Mouse (Mus musculus) adrenal gland, postnatal 4 days (tissue): ENCODE results near the gene Cep250. TPM values are rescaled to one million over a fixed set of nuclear protein-coding genes. Genes with fewer than 3 reads are reported as not detected.
"Not testable (repeated sequence)": the region's sequence is repeated elsewhere in the genome, so short reads cannot be mapped to it uniquely, and the experiment has no call there.

Experiments
- DNase-seq, 2 experiments: peaks; one replicate each; pipeline ENCODE4 v3.0.0; 2021 to 2022; ENCODE audit warnings: low spot score in 2 of 2, mixed read lengths in 2 of 2
- long read RNA-seq, 2 experiments: library from polyadenylated mRNA; stranded (forward); transcript quantifications; one replicate each; pipeline ENCODE4 v2.0.0; 2021
- total RNA-seq, 2 experiments: library from RNA; stranded (reverse); gene quantifications; 2 replicates each; pipeline ENCODE4 v1.2.3; 2021

Gene Cep250
- 10 to 100 TPM; 26.8 to 29.9 TPM for total RNA-seq
- long read RNA-seq, experiment 1, partial matches to known transcripts, result 4 of 4 reads
- long read RNA-seq, experiment 1, other reads (novel, unspliced or antisense), result 0 of 4 reads
- long read RNA-seq, experiment 2, full-length matches to known transcripts, result 1 of 18 reads
- long read RNA-seq, experiment 2, partial matches to known transcripts, result 6 of 18 reads
- long read RNA-seq, experiment 2, other reads (novel, unspliced or antisense), result 11 of 18 reads

DNA sequence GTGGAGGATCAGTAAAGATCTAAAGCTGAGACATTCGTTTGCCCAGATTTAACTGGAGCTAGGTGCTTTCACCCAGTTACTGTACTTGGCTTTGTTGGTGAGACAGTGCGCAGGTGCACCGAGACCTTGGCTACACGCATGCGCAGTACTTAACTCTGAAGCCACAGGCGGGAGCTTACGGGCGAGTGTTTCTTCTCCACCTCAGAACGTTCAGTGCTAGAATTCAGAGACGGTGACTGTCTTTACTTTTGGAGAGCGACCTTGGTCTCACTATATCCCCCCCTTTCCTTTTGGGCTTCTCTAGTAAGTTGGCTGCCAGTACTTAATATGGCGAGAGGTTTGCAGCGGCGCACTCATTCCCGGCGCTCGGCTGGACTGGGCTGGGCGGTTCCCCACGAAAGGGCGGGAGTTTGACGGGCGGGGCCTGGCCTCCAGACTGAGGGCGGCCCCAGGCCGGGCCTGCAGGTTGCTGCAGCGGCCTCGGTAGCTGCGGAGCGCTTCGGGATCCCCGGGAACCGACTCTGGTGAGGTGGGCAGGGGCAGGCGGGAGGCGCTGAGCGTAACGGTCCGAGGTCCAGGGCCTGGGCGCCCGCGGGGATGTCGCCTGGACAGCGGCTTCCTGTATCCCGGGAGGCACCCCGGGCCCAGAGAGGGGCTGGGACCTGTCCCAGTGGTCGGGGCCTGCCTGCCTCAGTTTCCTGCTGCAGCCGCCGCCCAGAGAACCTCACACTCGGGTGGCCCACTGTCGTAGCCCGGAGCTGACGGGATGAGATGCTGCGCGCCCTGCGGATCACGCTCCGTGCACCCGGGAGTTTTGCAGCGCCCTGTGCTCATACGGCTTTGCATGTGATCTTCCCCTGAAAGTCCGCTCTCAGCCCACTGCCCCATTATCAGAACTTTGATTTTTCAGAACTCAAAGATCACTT is at the start of gene Cep250:
TSS of gene Cep250 (plus strand) at position 325 of the 926 bp plus-strand sequence.
- peak; percentile 80 to 84 for DNase-seq

DNA sequence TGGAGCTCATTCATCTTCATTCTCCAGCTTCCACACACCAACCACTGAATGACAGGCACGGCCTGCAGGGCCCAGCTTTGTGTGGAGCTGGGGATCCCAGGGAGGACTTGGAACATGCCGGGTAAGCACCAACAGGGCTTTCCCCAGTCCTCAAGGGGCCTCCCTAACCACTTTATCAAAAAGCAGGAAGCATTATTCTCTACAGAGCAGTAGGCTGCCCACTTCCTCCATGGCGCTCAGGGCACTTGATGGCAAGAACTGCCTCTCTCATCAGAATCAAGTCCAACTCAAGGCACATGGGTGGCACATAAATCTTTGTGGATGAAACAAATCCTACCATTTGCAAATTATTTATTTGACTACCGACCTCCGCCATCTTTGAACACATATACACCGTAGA is 41.6 kb upstream of the Cep250 start:
- no peak for DNase-seq

DNA sequence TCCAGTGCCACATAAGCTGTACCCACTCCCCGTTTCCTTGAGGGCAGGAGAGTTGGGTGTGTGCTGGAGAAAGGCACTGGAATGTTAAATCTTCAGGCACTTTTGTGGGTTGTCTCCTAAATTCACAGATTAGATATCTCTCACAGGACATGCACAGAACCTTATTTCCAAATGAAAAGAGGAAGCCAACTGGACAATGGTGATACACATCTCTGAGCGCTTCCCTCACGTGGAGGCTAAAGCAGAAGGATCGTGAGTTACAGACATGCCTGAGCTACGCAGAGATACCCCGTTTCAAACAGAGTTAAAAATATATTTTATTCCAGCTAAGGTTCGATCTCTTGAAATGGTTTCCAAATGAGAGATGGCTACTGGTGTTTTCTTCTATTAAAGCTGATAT is 33.1 kb upstream of the Cep250 start:
- no peak for DNase-seq

DNA sequence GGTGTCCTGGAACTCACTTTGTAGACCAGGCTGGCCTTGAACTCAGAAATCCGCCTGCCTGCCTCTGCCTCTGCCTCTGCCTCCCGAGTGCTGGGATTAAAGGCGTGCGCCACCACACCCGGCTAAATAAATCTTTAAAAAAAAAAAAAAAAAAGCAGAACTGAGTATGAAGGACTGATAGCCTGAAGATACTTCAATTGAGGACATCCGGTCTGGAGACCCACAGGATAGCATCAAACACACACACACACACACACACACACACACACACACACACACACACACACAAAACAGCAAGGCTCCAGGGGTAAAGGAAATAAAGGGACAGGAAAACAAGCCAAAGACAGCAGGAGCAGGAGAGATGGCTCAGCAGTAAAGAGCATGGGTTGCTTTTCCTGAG is 31.0 kb upstream of the Cep250 start:
- not testable (repeated sequence) for DNase-seq

DNA sequence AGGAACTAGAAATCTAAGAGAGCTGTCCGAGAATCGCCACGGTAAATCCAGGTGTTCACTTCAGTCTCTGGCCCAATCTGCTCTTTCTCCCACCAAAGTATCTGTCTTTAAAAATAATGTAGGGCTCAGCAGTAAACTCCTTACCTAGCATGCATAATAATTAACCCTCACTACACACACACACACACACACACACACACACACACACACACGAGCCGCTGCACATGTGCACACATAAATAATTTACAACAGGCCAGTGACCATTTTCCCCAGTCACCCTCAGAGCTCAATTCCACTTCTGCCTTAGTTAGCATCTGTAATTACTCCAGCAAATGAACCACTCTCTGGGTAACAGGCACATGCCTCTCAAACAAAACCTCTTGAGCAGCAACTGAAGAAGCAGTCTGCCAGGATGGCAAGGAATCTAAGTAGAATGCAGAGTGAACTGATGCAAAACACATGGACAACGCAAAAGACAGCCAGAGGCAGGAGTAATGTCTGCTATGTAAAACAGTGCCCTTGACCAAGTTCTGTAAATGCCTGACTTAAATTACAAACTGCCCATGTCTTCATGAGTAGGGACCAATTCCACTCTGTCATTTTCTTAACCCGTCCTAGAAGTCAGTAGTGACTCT is 27.4 kb upstream of the Cep250 start:
- no peak for DNase-seq

DNA sequence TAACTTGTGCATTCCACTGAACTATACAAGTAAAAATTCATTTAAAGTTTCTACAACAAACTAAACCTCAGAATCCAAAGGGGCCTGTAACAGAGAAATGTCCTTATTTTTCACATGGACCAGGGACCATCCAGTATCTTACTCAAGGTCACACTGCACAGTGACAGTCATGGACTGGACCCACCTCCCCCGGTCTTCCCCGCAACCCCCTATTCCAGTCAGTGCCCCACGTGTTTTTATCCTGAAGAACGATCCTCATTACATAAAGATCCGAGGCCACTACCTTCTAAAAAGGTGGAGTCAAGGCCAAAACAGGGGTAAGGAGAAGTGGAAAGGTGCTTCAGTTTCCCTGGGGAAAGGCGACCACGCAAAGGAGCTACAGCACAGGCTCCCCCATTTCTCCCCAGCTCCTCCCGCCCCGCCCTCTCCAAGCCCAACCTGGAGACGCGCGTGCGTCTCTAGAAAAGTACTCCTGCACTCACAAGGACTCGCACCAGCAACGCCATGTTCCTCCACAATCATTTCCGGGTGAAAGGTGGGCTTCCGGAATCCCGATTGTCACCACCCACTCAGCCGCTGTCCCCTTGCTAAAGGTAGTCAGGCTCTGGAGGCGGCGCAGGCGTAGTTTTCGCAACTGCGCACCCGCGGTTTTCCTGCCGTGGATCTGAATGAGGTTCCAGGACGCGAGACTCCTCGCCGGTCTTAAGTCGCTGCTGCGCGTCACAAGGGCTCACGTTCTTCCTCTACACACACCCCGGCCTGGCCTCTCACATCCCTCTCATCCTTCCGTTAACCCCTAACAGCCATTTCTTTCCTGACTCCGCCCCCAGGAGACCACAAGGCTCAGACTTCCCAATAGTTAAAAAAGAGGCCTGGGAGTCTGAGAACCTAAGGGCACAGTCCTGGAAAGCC is 26.5 kb upstream of the Cep250 start, which contains the start of gene Uqcc1:
TSS of gene Uqcc1 (minus strand) at position 780 of the 912 bp plus-strand sequence.
- DNase-seq, result peak; percentile 68 to 87

DNA sequence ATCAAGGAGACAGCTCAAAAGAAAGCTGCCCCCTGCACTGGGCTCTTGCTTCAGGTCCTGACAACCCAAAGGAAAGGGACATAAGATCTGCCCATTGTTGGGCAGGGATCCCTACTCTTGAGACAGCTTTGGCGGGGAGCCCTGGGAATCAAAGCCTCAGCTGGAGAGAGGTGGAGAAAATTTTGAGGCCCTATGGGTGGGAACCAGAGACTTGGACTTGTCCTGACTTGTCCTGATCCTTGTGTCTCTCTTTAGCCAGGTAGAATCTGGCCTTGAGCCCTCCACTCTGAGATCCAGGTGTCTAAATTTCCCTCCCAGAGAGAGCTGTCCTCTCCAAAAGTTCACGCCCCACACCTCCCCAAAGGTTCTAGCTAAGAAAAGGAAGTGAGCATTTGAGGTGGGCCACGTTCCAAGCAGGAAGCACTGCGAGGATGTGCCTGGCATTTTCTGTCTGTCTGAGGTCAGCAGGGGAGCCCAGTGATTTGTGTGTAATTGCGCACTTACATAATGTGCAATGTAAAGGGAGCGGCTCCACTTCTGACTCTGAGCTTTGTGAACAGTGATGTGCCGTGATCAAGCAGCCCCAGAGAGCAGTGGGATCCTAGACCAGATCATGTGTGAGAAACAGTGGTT is 16.2 kb upstream of the Cep250 start:
- DNase-seq, result no peak

DNA sequence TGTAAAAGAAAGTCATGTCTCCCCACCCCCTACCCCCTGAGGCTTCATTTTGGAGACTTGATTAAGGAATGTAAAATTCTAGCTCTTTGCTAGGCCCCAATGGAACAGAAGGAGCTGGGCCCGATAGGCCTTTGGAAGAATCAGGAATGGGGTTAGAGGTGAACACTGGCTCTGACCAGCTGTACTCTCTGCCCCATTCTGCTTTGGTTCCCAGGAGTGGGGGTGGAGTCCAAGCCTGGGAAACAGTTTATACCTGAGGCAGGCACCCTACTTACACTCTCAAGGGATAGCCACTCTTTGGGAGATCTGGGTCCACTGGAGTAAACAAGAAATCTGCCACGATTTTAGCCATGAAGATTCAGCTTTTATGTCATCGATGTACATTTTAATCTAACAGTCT is 15.6 kb upstream of the Cep250 start, which contains the start of gene Gm15557:
TSS of gene Gm15557 (plus strand) at position 48 of the 400 bp plus-strand sequence.
- DNase-seq, result no peak

DNA sequence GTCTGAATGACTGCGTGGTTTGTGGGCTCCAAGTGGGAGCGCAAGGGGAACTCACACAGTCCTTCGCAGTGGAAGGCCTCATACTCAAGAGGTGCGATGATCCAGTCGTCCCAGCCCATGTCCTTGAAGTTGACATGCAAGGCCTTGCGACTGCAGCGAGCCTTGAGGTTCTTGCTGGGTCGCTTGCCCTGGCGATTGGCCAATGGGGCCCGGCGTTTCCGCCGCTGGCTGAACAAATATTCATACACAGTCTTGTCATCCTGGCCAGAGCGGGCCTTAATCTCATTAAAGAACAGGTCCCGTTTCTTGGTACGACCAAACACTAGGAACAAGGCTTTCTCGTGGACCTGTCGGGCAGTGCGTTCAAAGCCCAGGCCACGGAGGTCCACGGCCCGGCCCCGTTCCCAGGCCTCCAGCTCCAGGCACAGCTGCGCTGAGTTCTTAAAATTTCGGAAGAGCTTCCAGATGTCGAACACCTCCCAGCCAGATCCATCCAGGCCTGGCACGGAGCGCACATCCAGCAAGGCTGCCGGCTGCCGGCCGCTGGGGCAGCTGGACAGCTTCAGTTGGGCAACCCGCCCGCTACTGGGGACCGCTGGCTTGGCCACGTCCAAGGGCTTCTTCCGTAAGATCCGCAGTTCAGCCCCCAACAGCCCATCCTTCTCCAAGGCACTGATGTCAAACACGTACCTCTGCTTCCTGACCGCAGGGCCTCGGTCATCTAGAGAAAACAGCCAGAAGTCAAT is 14.4 kb upstream of the Cep250 start:
- DNase-seq, result peak; percentile 38 to 55

DNA sequence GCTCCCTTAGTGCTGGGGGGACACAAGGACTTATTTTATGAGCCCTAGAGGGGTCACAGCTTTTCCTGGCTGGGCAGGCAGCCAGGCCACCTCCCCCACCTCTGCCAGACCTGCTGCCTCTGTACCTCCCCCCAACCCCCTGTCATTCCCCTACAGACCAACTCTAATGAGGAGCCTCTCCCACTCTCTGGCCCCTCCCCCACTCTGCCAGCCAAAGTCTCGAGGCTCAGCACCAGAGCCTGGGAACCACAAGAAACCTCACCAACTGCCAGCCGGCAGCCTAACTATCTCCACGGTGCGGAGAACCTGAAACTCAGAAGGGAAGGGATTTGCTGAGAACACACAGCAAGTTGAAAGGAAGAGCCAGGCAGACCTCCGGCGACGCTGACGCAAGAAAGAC is 12.8 kb upstream of the Cep250 start:
- no peak for DNase-seq

DNA sequence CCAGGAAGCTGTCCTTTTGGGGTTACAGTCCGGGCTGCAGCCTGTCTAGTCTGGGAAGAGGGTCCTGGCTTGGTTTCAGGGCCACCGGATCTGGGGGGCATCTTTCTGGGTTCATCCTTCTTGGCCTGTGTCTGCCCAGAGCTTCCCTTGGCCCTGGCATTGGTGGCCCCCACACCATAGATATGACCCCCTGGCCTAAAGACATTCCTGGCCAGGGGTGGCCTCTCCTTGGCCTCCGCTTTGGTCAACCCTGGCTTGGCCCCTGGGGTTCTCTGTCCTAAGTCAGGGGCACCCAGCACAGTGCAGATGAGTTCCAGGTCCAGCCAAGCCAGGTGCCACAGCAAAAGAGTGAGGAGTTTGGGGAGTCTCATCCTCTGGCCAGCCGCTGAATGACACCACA is 11.6 kb upstream of the Cep250 start:
- no peak for DNase-seq

DNA sequence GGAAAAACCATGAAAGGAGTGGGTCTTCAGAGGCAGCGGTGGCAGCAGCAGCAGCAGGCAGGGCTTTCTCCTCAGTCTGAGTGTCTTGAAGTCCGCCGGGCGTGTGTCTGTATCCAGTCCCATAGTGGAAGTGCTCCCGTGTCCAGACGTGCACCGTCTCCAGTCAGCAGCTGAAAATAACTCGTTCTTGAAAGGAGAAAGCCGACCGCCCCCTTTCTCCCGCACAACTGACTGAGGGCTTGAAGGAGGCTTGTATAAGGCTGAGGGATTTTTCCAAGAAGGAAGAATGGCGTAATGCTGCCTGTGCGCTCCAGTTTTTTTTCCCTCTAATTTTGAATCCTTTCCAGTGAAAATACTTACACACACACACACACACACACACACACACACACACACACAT is 11.1 kb upstream of the Cep250 start, which contains the start of gene Gdf5:
TSS of gene Gdf5 (minus strand) at position 244 of the 400 bp plus-strand sequence.
- no peak for DNase-seq

DNA sequence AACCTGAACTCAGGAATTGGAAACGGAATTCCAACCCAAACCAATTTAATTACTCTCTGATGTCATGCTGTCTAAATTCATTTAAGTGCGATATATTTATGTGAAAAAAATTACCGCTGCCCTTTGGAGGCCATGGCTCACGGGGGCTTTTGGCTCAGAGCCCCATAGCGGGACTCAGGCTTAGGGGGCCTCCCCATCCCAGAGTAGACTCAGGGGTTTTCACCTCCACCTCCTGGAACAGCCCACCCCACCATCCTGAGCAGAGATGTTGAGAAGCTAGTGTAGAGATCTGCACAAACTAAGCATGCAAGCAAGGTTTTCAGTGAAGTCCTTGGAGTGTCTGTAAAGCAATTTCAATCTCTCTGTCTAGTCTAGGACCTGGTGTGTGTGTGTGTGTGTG is 10.7 kb upstream of the Cep250 start:
- DNase-seq, result no peak

DNA sequence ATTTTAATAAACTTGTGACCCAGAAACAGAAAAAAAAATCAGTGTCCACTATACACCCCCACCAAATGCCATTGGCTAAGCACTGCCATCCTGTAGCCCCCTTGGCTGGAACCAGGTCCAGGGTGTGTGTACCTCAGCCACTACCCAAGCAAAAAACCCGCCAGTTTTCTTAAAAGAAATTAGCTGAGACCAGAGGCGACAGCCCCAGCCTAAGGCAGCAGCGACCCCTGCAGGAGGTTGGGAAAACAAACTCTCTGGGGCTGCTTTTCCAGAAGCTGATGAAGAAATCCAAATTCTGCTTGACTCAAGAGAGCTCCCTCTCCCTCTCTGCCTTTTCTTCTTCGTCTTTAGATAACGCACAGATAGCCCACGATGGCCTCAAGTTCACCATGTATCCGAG is 10.2 kb upstream of the Cep250 start:
- peak; percentile 66 for DNase-seq

DNA sequence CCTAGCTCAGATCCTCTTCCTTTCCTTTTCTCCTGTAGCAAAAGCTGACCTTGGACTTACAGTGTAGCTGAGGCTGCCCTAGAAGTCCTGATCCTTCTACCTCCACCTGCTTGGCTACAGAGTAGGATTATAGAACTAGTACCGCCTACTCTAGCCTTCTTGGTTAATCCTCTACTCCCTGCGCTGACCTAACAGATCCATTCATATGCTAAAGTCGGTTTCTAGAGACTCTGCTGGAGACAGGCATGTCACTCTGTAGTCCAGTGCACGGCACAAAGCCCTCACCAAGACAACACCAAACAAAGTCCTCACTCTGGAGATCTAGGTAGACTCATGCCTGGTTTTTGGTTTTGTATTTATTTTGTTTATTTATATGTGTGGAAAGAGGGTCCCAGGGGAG is 9.8 kb upstream of the Cep250 start:
- DNase-seq, result no peak

DNA sequence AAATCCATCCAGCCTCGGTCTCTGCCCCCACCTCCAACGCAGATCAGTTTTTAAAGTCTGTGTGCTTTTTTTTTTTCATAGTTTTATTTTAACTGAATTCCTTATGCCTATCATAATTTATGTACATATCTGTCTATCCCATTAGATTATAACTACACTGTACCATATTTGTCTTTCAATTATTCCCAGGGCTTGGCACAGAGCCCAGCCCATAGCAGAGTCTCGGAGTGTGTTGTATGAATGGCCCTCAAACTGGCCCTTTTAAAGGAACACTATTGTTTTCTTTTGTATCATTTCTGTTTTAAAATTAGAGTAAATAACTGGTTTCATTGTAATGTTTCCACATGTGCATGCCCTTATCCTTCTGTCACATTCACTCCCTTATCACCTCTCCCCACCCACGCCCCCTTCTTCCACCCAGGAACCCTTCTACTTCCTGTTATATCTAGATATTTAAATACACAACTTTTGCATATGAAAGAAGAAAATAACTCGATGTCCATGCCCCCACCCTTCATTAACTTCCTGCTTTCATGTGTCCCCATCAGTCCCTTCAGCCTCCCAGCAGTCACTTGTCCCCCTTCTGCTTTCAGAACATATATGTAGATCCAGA is 8.8 kb upstream of the Cep250 start:
- no peak for DNase-seq

DNA sequence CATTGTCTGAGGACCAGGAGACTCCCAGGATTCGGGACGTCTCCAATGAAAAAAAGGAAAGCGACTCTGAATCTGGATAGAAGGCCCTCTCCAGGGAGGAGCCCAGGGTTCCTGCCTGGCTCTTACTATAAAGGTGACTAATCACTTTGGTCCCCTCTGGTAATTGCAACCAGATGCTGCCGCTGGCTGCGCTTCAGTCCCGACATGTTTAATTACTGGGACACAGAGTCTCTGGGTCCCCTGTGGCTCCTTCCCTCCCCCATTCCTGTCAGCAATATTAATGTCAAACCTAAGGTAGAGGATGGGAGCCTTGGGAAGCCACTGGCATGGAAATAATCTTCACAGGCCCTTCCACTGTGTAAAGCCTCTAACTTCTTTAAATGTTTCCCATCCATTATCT is 6.9 kb upstream of the Cep250 start:
- DNase-seq, result no peak

DNA sequence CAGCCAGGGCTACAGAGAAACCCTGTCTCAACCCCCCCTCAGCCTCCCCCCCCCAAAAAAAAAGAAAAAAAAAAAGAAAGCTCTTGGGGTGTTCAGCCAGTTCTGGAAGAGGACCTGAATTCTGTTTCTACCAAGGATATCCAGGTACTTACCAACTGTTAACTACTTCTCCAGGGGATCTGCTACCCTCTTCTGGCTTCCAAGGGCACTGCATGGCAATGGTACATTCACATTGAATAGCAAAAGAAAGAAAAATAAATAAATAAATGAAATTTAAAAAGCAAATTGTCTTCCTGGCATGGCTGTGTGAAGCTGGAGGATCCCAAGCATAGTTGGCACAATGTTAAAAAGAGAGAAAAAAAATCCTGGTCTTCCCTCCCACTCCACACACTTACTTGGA is 4.3 kb upstream of the Cep250 start:
- peak in 1 of 2 experiments; percentile 28 for DNase-seq

DNA sequence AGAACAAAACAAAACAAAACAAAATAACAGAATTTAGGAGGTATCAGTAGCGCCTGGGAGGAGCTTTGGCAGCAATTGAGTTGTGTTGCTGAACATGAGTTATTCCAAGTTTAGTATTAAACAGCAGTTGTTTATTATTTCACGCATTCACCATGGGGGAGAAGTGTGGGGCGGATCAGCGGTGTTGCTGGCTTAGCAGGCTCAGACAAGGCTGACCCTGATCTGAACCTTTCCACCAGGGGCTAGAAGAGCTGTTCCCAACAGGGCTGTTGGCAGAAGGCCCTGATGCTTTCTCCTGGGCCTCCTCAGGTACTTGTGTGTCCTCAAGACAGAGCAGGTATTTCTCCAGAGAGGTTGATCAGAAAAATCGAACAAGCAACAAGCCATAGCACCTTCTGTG is 3.7 kb downstream of the Cep250 start:
- no peak for DNase-seq
